8 mouse cellular contexts compared by ENCODE assay signal in the genomic region with DNA sequence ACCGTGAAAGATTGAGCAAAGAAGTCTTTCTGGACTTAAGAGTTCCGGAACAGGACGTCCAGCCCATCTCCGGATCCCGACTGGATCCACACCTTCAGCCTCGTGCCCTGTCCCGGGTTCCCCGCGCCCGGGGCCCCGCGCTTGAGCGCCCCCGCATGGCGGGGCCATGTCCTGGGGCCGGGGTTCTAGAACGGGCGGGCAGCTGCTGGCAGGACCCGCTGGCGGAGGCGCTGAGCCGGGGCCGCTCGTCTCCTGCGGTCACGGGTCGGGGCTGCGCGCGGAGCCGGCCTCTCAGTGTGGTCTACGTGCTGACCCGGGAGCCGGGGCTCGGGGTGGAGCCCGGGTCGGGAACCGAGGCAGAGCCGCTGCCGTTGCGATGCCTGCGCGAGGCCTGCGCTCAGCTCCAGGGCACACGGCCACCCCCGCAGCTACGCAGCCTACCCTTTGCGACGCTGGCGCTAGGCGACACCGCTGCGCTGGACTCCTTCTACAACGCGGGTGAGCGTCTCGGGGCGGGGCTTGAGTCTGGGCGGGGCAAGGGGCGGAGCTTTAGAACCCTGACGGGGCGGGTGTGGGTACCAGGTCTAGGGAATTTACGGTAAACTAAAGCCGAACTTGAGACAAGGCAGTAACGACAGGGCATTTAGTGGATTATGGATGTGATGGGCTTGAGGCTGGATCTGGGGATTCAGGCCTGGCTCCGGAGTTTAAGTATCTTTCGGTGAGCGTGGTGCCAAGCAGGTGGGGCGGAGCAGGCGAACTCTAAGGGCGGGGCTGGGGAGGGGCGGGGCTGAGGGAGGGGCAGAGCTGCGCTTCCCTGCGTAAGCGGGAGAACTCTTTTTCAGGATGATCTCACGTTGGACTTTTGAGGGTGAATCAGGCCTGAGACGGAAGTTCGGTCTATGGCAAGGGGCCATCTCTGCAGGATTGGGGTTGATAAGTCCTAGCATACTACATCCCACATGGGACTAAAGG. TPM values are rescaled to one million over a fixed set of nuclear protein-coding genes. Genes with fewer than 3 reads are reported as not detected.
DNase-seq lines count a peak whose midpoint lies in the region; ATAC-seq and TF ChIP-seq lines count a peak whose summit lies in the region.

No protein-coding gene starts in this region.

- no peak overlapping the region for H3K27ac ChIP-seq in forebrain, embryonic 13.5 days
- peak overlapping the region; percentile 59 for H3K27ac ChIP-seq in liver, embryonic 16.5 days (ENCODE audit: low read length)
- H3K27ac ChIP-seq in neural tube, embryonic 12.5 days = no peak overlapping the region
- H3K27ac ChIP-seq in stomach, postnatal 0 days (replicated peaks) = peak overlapping the region; percentile 93

- peak; percentile 46 for TF ChIP-seq CTCF in stomach, postnatal 0 days (IDR thresholded peaks at IDR 0.05; ENCODE audit: low read depth)

- peak; percentile 78 for DNase-seq in ES-CJ7 (ENCODE audit: low read depth, low spot score)
- DNase-seq in heart, postnatal 10 days = peak; percentile 93 to 94
- DNase-seq in kidney, postnatal 4 days = peak; percentile 96
- peak; percentile 91 for DNase-seq in stomach, postnatal 0 days (ENCODE audit: low spot score)

- TF ChIP-seq EP300 in stomach, postnatal 0 days (optimal IDR thresholded peaks at IDR 0.05) = no peak

- H3K4me3 ChIP-seq in forebrain, embryonic 13.5 days = peak overlapping the region; percentile 46
- peak overlapping the region; percentile 65 for H3K4me3 ChIP-seq in liver, embryonic 16.5 days (ENCODE audit: low read depth, low read length)
- H3K4me3 ChIP-seq in neural tube, embryonic 12.5 days = peak overlapping the region; percentile 49
- peak overlapping the region; percentile 69 for H3K4me3 ChIP-seq in stomach, postnatal 0 days (ENCODE audit: low read depth, low read length)

- H3K27me3 ChIP-seq in forebrain, embryonic 13.5 days = peaks cover 74% of the 10 kb centered on the region
- H3K27me3 ChIP-seq in liver, embryonic 16.5 days (ENCODE audit: control insufficient read depth, insufficient read depth, low read depth, low read length) = peaks cover 3% of the 10 kb centered on the region
- H3K27me3 ChIP-seq in neural tube, embryonic 12.5 days (replicated peaks) = peaks cover 42% of the 10 kb centered on the region
- no peaks in the 10 kb centered on the region for H3K27me3 ChIP-seq in stomach, postnatal 0 days (ENCODE audit: control insufficient read depth, insufficient read depth, low read length)

- intact Hi-C loops in heart, postnatal 10 days (cut with DNase I) = no loop called here

- no peaks in the 10 kb centered on the region for H3K36me3 ChIP-seq in forebrain, embryonic 13.5 days (ENCODE audit: poor library complexity, severe bottlenecking)
- no peaks in the 10 kb centered on the region for H3K36me3 ChIP-seq in liver, embryonic 16.5 days (ENCODE audit: control insufficient read depth, insufficient read depth)
- H3K36me3 ChIP-seq in neural tube, embryonic 12.5 days = no peaks in the 10 kb centered on the region
- no peaks in the 10 kb centered on the region for H3K36me3 ChIP-seq in stomach, postnatal 0 days (ENCODE audit: control insufficient read depth, insufficient read depth, low read length)

- peaks cover 9% of the 10 kb centered on the region for H3K4me1 ChIP-seq in forebrain, embryonic 13.5 days
- H3K4me1 ChIP-seq in liver, embryonic 16.5 days (ENCODE audit: control insufficient read depth, low read depth, low read length) = peaks cover 45% of the 10 kb centered on the region
- H3K4me1 ChIP-seq in neural tube, embryonic 12.5 days = peaks cover 15% of the 10 kb centered on the region
- no peaks in the 10 kb centered on the region for H3K4me1 ChIP-seq in stomach, postnatal 0 days (replicated peaks; ENCODE audit: control insufficient read depth, insufficient read depth)

- under 1% methylated on average over 78 of the region's 78 CpGs for WGBS in forebrain, embryonic 13.5 days
- WGBS in liver, embryonic 16.5 days (ENCODE audit: insufficient replicate concordance) = under 1% methylated on average over 68 of the region's 78 CpGs
- under 1% methylated on average over 78 of the region's 78 CpGs for WGBS in neural tube, embryonic 12.5 days
- under 1% methylated on average over 63 of the region's 78 CpGs for WGBS in stomach, postnatal 0 days

- H3K4me2 ChIP-seq in forebrain, embryonic 13.5 days = peak overlapping the region; percentile 82
- H3K4me2 ChIP-seq in liver, embryonic 16.5 days (ENCODE audit: low read depth, low read length) = peak overlapping the region; percentile 94
- peak overlapping the region; percentile 90 for H3K4me2 ChIP-seq in neural tube, embryonic 12.5 days (replicated peaks)
- peak overlapping the region; percentile 97 for H3K4me2 ChIP-seq in stomach, postnatal 0 days (replicated peaks; ENCODE audit: low read depth)

- H3K9me3 ChIP-seq in forebrain, embryonic 13.5 days (replicated peaks) = no peaks in the 10 kb centered on the region
- no peaks in the 10 kb centered on the region for H3K9me3 ChIP-seq in liver, embryonic 16.5 days (replicated peaks; ENCODE audit: control insufficient read depth, low read length)
- H3K9me3 ChIP-seq in neural tube, embryonic 12.5 days = no peaks in the 10 kb centered on the region
- H3K9me3 ChIP-seq in stomach, postnatal 0 days (ENCODE audit: control insufficient read depth, low read length) = no peaks in the 10 kb centered on the region

- ATAC-seq in cerebellum, adult (ENCODE audit: insufficient number of reproducible peaks, low FRiP score, low TSS enrichment) = peak; percentile 83
- peak; percentile 94 for ATAC-seq in forebrain, embryonic 13.5 days
- ATAC-seq in liver, embryonic 16.5 days (ENCODE audit: low read depth) = peak; percentile 85
- ATAC-seq in neural tube, embryonic 12.5 days (ENCODE audit: low FRiP score, low read depth) = peak; percentile 92
- peak; percentile 89 for ATAC-seq in stomach, postnatal 0 days (ENCODE audit: low FRiP score, low TSS enrichment)

- peak overlapping the region; percentile 61 for H3K9ac ChIP-seq in forebrain, embryonic 13.5 days
- H3K9ac ChIP-seq in liver, embryonic 16.5 days (ENCODE audit: low read depth, low read length) = peak overlapping the region; percentile 63
- H3K9ac ChIP-seq in neural tube, embryonic 12.5 days = peak overlapping the region; percentile 64
- H3K9ac ChIP-seq in stomach, postnatal 0 days (ENCODE audit: low read length) = peak overlapping the region; percentile 83

RNA-seq across cellular contexts. Expression of a gene that starts 0.6 kb away (rescaled TPM):
- 0.92 and 1.0 TPM in 2 replicates for polyA plus RNA-seq in forebrain, embryonic 13.5 days (2015; fragmentation: Nextera tagmentation; extraction: Ambion mirVana)
- total RNA-seq in heart, postnatal 10 days (2021) = 10 to 100 TPM in 1 of 2 experiments, 1 to 10 TPM in 1; 8.2 to 30.7 TPM
- 2.2 and 3.0 TPM in 2 replicates for polyA plus RNA-seq in liver, embryonic 16.5 days (2015; fragmentation: Nextera tagmentation; extraction: Ambion mirVana)
- polyA plus RNA-seq in neural tube, embryonic 12.5 days (2016; fragmentation: Nextera tagmentation; extraction: Ambion mirVana) = 2.1 and 3.2 TPM in 2 replicates
- 17.6 and 21.5 TPM in 2 replicates for polyA plus RNA-seq in stomach, postnatal 0 days (2015; fragmentation: Nextera tagmentation; extraction: Ambion mirVana)

RNA-seq across cellular contexts. Expression of a gene that starts 21.7 kb away (rescaled TPM):
- 0.43 and 0.59 TPM in 2 replicates for polyA plus RNA-seq in forebrain, embryonic 13.5 days (2015; fragmentation: Nextera tagmentation; extraction: Ambion mirVana)
- total RNA-seq in heart, postnatal 10 days (2021) = 1 to 10 TPM in 1 of 2 experiments, under 1 TPM in 1; 0.74 to 1.5 TPM
- 1.1 and 1.4 TPM in 2 replicates for polyA plus RNA-seq in liver, embryonic 16.5 days (2015; fragmentation: Nextera tagmentation; extraction: Ambion mirVana)
- polyA plus RNA-seq in neural tube, embryonic 12.5 days (2016; fragmentation: Nextera tagmentation; extraction: Ambion mirVana) = 0.66 and 0.73 TPM in 2 replicates
- 93.5 and 109 TPM in 2 replicates for polyA plus RNA-seq in stomach, postnatal 0 days (2015; fragmentation: Nextera tagmentation; extraction: Ambion mirVana)

RNA-seq across cellular contexts. Expression of a gene that starts 28.9 kb away (rescaled TPM):
- 0.33 and 0.57 TPM in 2 replicates for polyA plus RNA-seq in forebrain, embryonic 13.5 days (2015; fragmentation: Nextera tagmentation; extraction: Ambion mirVana)
- under 1 TPM in 1 of 2 experiments, not detected in 1; 0.12 TPM for total RNA-seq in heart, postnatal 10 days (2021)
- not detected in 2 replicates for polyA plus RNA-seq in liver, embryonic 16.5 days (2015; fragmentation: Nextera tagmentation; extraction: Ambion mirVana)
- 0.38 and 0.74 TPM in 2 replicates for polyA plus RNA-seq in neural tube, embryonic 12.5 days (2016; fragmentation: Nextera tagmentation; extraction: Ambion mirVana)
- 0.11 and 0.19 TPM in 2 replicates for polyA plus RNA-seq in stomach, postnatal 0 days (2015; fragmentation: Nextera tagmentation; extraction: Ambion mirVana)

RNA-seq across cellular contexts. Expression of a gene that starts 29.3 kb away (rescaled TPM):
- 0.17 and 0.30 TPM in 2 replicates for polyA plus RNA-seq in forebrain, embryonic 13.5 days (2015; fragmentation: Nextera tagmentation; extraction: Ambion mirVana)
- not detected for total RNA-seq in heart, postnatal 10 days (2021)
- polyA plus RNA-seq in liver, embryonic 16.5 days (2015; fragmentation: Nextera tagmentation; extraction: Ambion mirVana) = 0.13 TPM in 1 of 2 replicates, not detected in the other
- polyA plus RNA-seq in neural tube, embryonic 12.5 days (2016; fragmentation: Nextera tagmentation; extraction: Ambion mirVana) = 0.42 and 0.79 TPM in 2 replicates
- polyA plus RNA-seq in stomach, postnatal 0 days (2015; fragmentation: Nextera tagmentation; extraction: Ambion mirVana) = 5.3 and 6.5 TPM in 2 replicates

RNA-seq across cellular contexts. Expression of a gene that starts 36.4 kb away (rescaled TPM):
- 85.8 and 94.5 TPM in 2 replicates for polyA plus RNA-seq in forebrain, embryonic 13.5 days (2015; fragmentation: Nextera tagmentation; extraction: Ambion mirVana)
- 10 to 100 TPM; 28.7 to 31.7 TPM for total RNA-seq in heart, postnatal 10 days (2021)
- polyA plus RNA-seq in liver, embryonic 16.5 days (2015; fragmentation: Nextera tagmentation; extraction: Ambion mirVana) = 32.7 and 34.9 TPM in 2 replicates
- 82.0 and 84.2 TPM in 2 replicates for polyA plus RNA-seq in neural tube, embryonic 12.5 days (2016; fragmentation: Nextera tagmentation; extraction: Ambion mirVana)
- 51.4 and 53.9 TPM in 2 replicates for polyA plus RNA-seq in stomach, postnatal 0 days (2015; fragmentation: Nextera tagmentation; extraction: Ambion mirVana)

Comparison
In these comparisons a context has a peak if more than half of its experiments do, and no peak if none do; other contexts are left out.
1. H3K27ac ChIP-seq: peak in liver, embryonic 16.5 days (single experiment) and stomach, postnatal 0 days (single experiment); none in forebrain, embryonic 13.5 days (single experiment) and neural tube, embryonic 12.5 days (single experiment).
2. RNA of a gene that starts 21.7 kb away (polyA plus RNA-seq): 93.5 to 109 TPM in stomach, postnatal 0 days; 1.1 to 1.4 TPM in liver, embryonic 16.5 days, 0.66 to 0.73 TPM in neural tube, embryonic 12.5 days and 0.43 to 0.59 TPM in forebrain, embryonic 13.5 days; every median in the first group is over 10 times any median in the second.
3. Peak in every context shown above with its lines, with median percentiles within 50 percentile points of each other: DNase-seq, ATAC-seq, H3K4me2 ChIP-seq, H3K4me3 ChIP-seq and H3K9ac ChIP-seq.